Mouse (Mus musculus): ENCODE data around the gene Zfp512b. TPM values are rescaled to one million over a fixed set of nuclear protein-coding genes. Genes with fewer than 3 reads are reported as not detected.

Gene Zfp512b
- total RNA-seq, 2 experiments from 2014 or later, result 2.5 to 4.2 TPM

Other genes starting within 250 kb of the Zfp512b start
- gene Zgpat, start 227.9 kb downstream of the Zfp512b start, total RNA-seq (2015; ENCODE audit: low replicate concordance), result 2.9 and 10.1 TPM in 2 replicates
- gene Zgpat, start 227.9 kb downstream of the Zfp512b start, total RNA-seq (2017; ENCODE audit: low replicate concordance), result 11.2 and 15.4 TPM in 2 replicates
- 5.4 and 14.3 TPM in 2 replicates for gene Arfrp1, start 227.4 kb downstream of the Zfp512b start, total RNA-seq (2015; ENCODE audit: low replicate concordance)
- 9.0 and 10.8 TPM in 2 replicates for gene Arfrp1, start 227.4 kb downstream of the Zfp512b start, total RNA-seq (2017; ENCODE audit: low replicate concordance)
- gene Lime1, start 212.7 kb downstream of the Zfp512b start, total RNA-seq (2015; ENCODE audit: low replicate concordance), result 4.6 and 37.5 TPM in 2 replicates
- 11.7 and 13.2 TPM in 2 replicates for gene Lime1, start 212.7 kb downstream of the Zfp512b start, total RNA-seq (2017; ENCODE audit: low replicate concordance)
- 12.2 and 12.3 TPM in 2 replicates for gene Zbtb46, start 133.4 kb downstream of the Zfp512b start, total RNA-seq (2015; ENCODE audit: low replicate concordance)
- gene Zbtb46, start 133.4 kb downstream of the Zfp512b start, total RNA-seq (2017; ENCODE audit: low replicate concordance), result 7.5 and 15.5 TPM in 2 replicates
- gene Abhd16b, start 99.6 kb downstream of the Zfp512b start, total RNA-seq (2015; ENCODE audit: low replicate concordance), result not detected in 2 replicates
- gene Abhd16b, start 99.6 kb downstream of the Zfp512b start, total RNA-seq (2017; ENCODE audit: low replicate concordance), result not detected in 2 replicates
- 19.8 and 23.5 TPM in 2 replicates for gene Tpd52l2, start 95.7 kb downstream of the Zfp512b start, total RNA-seq (2015; ENCODE audit: low replicate concordance)
- gene Tpd52l2, start 95.7 kb downstream of the Zfp512b start, total RNA-seq (2017; ENCODE audit: low replicate concordance), result 45.3 and 90.6 TPM in 2 replicates
- gene Dnajc5, start 72.3 kb downstream of the Zfp512b start, total RNA-seq (2015; ENCODE audit: low replicate concordance), result 14.1 and 25.2 TPM in 2 replicates
- gene Dnajc5, start 72.3 kb downstream of the Zfp512b start, total RNA-seq (2017; ENCODE audit: low replicate concordance), result 21.4 and 23.3 TPM in 2 replicates
- gene Uckl1, start 7.9 kb downstream of the Zfp512b start, total RNA-seq (2015; ENCODE audit: low replicate concordance), result 26.4 and 37.1 TPM in 2 replicates
- 15.2 and 30.2 TPM in 2 replicates for gene Uckl1, start 7.9 kb downstream of the Zfp512b start, total RNA-seq (2017; ENCODE audit: low replicate concordance)
- gene Prpf6, start 935 bp downstream of the Zfp512b start, total RNA-seq (2015; ENCODE audit: low replicate concordance), result 11.7 and 13.0 TPM in 2 replicates
- gene Prpf6, start 935 bp downstream of the Zfp512b start, total RNA-seq (2017; ENCODE audit: low replicate concordance), result 28.1 and 33.1 TPM in 2 replicates
- 4.0 TPM in 1 of 2 replicates, not detected in the other for gene Samd10, start 6.4 kb upstream of the Zfp512b start, total RNA-seq (2015; ENCODE audit: low replicate concordance)
- 0.08 and 0.77 TPM in 2 replicates for gene Samd10, start 6.4 kb upstream of the Zfp512b start, total RNA-seq (2017; ENCODE audit: low replicate concordance)
- not detected in 2 replicates for gene Gm29797, start 64.2 kb upstream of the Zfp512b start, total RNA-seq (2015; ENCODE audit: low replicate concordance)
- not detected in 2 replicates for gene Gm29797, start 64.2 kb upstream of the Zfp512b start, total RNA-seq (2017; ENCODE audit: low replicate concordance)
- not detected in 2 replicates for gene Sox18, start 78.8 kb upstream of the Zfp512b start, total RNA-seq (2015; ENCODE audit: low replicate concordance)
- not detected in 2 replicates for gene Sox18, start 78.8 kb upstream of the Zfp512b start, total RNA-seq (2017; ENCODE audit: low replicate concordance)
- gene Tcea2, start 87.5 kb upstream of the Zfp512b start, total RNA-seq (2015; ENCODE audit: low replicate concordance), result 2.2 TPM in 1 of 2 replicates, not detected in the other
- gene Tcea2, start 87.5 kb upstream of the Zfp512b start, total RNA-seq (2017; ENCODE audit: low replicate concordance), result 1.9 TPM in 1 of 2 replicates, not detected in the other
- 84.0 and 98.9 TPM in 2 replicates for gene Rgs19, start 101.2 kb upstream of the Zfp512b start, total RNA-seq (2015; ENCODE audit: low replicate concordance)
- 17.1 and 33.1 TPM in 2 replicates for gene Rgs19, start 101.2 kb upstream of the Zfp512b start, total RNA-seq (2017; ENCODE audit: low replicate concordance)
- gene Lkaaear1, start 105.6 kb upstream of the Zfp512b start, total RNA-seq (2015; ENCODE audit: low replicate concordance), result not detected in 2 replicates
- gene Lkaaear1, start 105.6 kb upstream of the Zfp512b start, total RNA-seq (2017; ENCODE audit: low replicate concordance), result not detected in 2 replicates
- not detected in 2 replicates for gene Oprl1, start 122.2 kb upstream of the Zfp512b start, total RNA-seq (2015; ENCODE audit: low replicate concordance)
- not detected in 2 replicates for gene Oprl1, start 122.2 kb upstream of the Zfp512b start, total RNA-seq (2017; ENCODE audit: low replicate concordance)
- not detected in 2 replicates for gene Myt1, start 170.5 kb upstream of the Zfp512b start, total RNA-seq (2015; ENCODE audit: low replicate concordance)
- not detected in 2 replicates for gene Myt1, start 170.5 kb upstream of the Zfp512b start, total RNA-seq (2017; ENCODE audit: low replicate concordance)
- 38.6 and 54.1 TPM in 2 replicates for gene Pcmtd2, start 245.1 kb upstream of the Zfp512b start, total RNA-seq (2015; ENCODE audit: low replicate concordance)
- gene Pcmtd2, start 245.1 kb upstream of the Zfp512b start, total RNA-seq (2017; ENCODE audit: low replicate concordance), result 39.4 and 44.5 TPM in 2 replicates